Mouse (Mus musculus): ENCODE results near the gene Sumf1. TPM values are rescaled to one million over a fixed set of nuclear protein-coding genes. Genes with fewer than 3 reads are reported as not detected.

Sumf1 gene
- polyA plus RNA-seq (2014; fragmentation: Illumina TruSeq; extraction: RNeasy Lipid Tissue Mini Kit (QIAGEN cat#74804); ENCODE audit: low read depth, low replicate concordance), result 54.3 TPM

DNA sequence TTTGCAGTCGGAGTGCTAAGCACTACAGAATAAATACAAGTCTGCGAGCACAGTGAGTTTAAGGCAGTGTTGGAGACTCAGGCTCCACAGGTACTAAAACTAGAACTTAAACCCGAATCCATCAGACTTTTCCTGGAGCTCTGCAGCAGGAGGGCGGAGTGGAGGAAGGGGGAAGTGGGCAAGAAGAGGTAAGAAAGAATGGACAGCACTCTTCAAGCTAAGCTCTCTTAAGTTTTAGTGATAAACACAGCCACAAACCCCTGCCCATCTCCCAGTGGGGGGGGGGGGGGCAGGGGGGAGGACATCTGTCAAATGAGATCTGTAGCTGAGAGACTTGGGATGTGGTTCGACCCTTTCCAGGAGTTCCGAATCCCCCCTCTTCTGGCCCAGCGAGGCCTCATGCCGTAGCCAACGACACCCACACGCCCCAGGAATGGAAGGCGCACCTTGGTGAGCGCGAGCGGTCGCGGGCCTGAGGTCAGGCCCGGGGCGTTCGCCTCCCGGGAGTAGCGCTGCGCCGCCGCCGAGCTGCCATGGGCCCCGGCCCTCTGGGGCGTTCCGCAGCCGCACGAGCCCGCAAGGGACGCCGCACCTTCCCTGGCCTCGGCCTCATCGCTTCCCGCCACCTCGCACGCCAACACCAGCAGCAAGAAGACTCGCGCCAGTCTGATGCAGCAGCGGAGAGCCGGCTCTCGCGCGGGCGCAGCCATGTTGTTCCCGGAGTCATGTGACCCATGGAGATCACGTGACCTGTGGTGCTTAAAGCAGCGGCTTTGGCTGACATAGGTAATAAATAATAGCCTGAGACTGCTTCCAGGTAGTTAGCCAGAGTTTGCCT lies at the start of gene Sumf1:
TSS of gene Sumf1 (minus strand) at position 736 of the 838 bp plus-strand sequence.

DNA sequence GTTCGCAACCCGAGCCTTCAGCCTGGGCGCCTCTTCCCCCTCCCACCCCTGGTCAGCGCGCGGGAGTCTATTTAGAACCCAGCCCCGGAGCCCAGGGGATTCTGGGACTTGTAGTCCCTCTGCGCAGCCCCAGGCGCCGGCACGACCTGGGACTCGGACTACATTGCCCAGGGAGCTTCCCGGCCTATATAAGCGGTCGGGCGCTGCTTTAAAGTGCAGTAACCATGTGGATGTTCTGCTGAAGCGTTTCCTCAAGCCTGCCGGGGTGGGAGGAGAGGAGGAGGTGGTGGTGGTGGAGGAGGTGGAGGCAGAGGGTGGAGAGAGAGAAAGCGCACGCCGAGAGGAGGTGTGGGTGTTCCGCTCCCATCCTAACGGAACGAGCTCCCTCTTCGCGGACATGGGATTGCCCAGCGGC lies 27.5 kb upstream of the Sumf1 start, which contains the start of gene Itpr1:
TSS of gene Itpr1 (plus strand) at position 216 of the 415 bp plus-strand sequence.

DNA sequence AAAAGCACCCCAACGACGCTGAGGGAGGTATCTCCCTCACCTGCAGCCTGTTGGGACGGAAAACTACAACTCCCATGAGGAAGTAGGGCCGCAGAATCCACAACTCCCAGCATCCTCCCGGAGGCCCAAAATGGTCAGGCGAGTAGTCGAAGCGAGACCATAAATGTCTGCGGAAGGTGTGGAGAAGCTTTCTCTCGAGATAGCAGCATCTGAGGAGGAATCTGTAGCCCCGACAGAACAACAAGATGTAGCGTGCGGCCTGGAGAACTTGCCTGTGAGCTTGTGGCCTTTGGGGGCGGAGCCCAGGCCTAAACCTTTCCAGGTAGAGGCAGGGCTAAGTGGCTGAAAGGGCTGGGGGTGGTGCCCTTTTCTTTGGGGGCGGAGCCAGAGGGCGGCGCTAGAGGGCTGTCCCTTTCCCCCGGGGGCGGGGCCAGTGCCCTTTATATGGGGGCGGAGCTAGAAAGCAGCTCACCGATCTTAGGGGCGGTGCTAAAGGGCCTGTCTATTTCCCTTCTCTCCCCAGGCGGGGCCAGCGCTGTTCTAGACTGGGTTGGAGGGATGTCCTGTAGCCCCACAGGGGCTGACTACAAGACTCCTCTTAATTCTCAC lies 120.4 kb downstream of the Sumf1 start, which contains the start of gene Setmar:
TSS of gene Setmar (plus strand) at position 128 of the 609 bp plus-strand sequence.

Other genes with a start within 250 kb of the Sumf1 start
- 8.7 TPM for gene Setmar, start 120.5 kb downstream of the Sumf1 start, polyA plus RNA-seq (2014; fragmentation: Illumina TruSeq; extraction: RNeasy Lipid Tissue Mini Kit (QIAGEN cat#74804); ENCODE audit: low read depth, low replicate concordance)
- gene Itpr1, start 27.5 kb upstream of the Sumf1 start, polyA plus RNA-seq (2014; fragmentation: Illumina TruSeq; extraction: RNeasy Lipid Tissue Mini Kit (QIAGEN cat#74804); ENCODE audit: low read depth, low replicate concordance), result 19.8 TPM